19 mouse cellular contexts compared by ENCODE assay signal in the genomic region with DNA sequence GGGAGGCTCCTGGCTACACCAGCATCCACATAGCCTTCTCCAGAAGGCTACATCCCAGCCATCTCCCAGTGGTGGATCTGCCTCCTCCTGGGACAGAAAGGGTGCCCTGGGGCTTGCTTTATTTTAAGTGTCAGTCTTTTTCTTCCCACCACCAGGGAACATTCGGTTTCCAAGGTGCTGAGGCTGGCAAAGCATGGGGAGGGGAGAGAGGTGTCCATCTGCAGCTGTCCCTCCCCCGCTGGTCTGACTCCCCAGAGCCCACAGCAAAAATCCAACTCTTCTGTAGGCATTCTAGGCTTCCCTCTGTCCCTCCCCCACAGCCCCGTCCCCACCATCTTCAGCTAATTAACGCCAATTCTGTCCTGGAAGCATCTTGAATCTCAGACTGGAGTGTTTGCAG.
"Had no signal": no experiment of that assay in that cellular context is flagged by ENCODE, and none has a peak within 500 bp of the region (broad histone marks: within the 10 kb centered on the region; RNA-seq: fewer than 3 reads in every experiment).

No protein-coding gene starts in this region.

- H3K36me3 ChIP-seq: limb, embryonic 13.5 days; liver, embryonic 12.5 days; liver, embryonic 15.5 days; lung, embryonic 15.5 days; midbrain, embryonic 10.5 days; midbrain, embryonic 13.5 days; stomach, embryonic 15.5 days had no signal

- H3K9me3 ChIP-seq: limb, embryonic 13.5 days; liver, embryonic 12.5 days; liver, embryonic 15.5 days; lung, embryonic 15.5 days; midbrain, embryonic 10.5 days; midbrain, embryonic 13.5 days; stomach, embryonic 15.5 days had no signal

- H3K27ac ChIP-seq: kidney, postnatal 0 days; limb, embryonic 13.5 days; liver, embryonic 12.5 days; liver, embryonic 15.5 days; lung, embryonic 15.5 days; midbrain, embryonic 13.5 days; stomach, embryonic 15.5 days had no signal

- ATAC-seq: intestine, postnatal 0 days; liver, embryonic 12.5 days; midbrain, embryonic 13.5 days had no signal

- H3K4me2 ChIP-seq: limb, embryonic 13.5 days; liver, embryonic 12.5 days; liver, embryonic 15.5 days; lung, embryonic 15.5 days; midbrain, embryonic 13.5 days; stomach, embryonic 15.5 days had no signal

- H3K4me1 ChIP-seq: liver, embryonic 15.5 days had no signal

- DNase-seq: kidney, adult 2 months; kidney, postnatal 25 days; liver; lung, adult 18-20 months; lung, postnatal 10 days; lung, postnatal 36 days; right cerebral cortex, postnatal 25 days; spleen, adult 18-20 months; thymus, postnatal 25 days had no signal

- H3K9ac ChIP-seq: limb, embryonic 13.5 days; liver, embryonic 12.5 days; liver, embryonic 15.5 days; lung, embryonic 15.5 days; midbrain, embryonic 13.5 days; stomach, embryonic 15.5 days had no signal

- H3K4me3 ChIP-seq: limb, embryonic 13.5 days; liver, embryonic 12.5 days; liver, embryonic 15.5 days; lung, embryonic 15.5 days; megakaryocyte, embryonic 14.5 days; midbrain, embryonic 10.5 days; midbrain, embryonic 13.5 days; stomach, embryonic 15.5 days had no signal
